Mouse (Mus musculus) small intestine, adult 2 months (tissue): ENCODE data around the gene Zmiz1. TPM values are rescaled to one million over a fixed set of nuclear protein-coding genes. Genes with fewer than 3 reads are reported as not detected.

Experiments
- H3K27ac ChIP-seq: fragments of 200-500 bp; 2 replicates; pipeline ENCODE4 v1.5.1; 2012; ENCODE audit warnings: low read depth, low read length, control low read depth, inconsistent platforms; ENCODE audit not compliant: insufficient read depth
- H3K27me3 ChIP-seq: fragments of 200-500 bp; 2 replicates; pipeline ENCODE4 v1.6.1; 2012; ENCODE audit warnings: mild to moderate bottlenecking, moderate library complexity, low read length, inconsistent platforms; ENCODE audit not compliant: control insufficient read depth, insufficient read depth
- H3K36me3 ChIP-seq: fragments of 200-500 bp; 2 replicates; pipeline ENCODE4 v1.6.1; 2012; ENCODE audit warnings: mild to moderate bottlenecking, low read length, control low read depth, inconsistent platforms; ENCODE audit not compliant: control insufficient read depth, insufficient read depth
- H3K4me1 ChIP-seq: fragments of 200-500 bp; 2 replicates; pipeline ENCODE4 v1.6.1; 2012; ENCODE audit warnings: low read length, inconsistent platforms, mixed read lengths; ENCODE audit not compliant: control insufficient read depth, insufficient read depth, insufficient read length
- H3K4me3 ChIP-seq: fragments of 200-500 bp; 2 replicates; pipeline ENCODE4 v1.5.1; 2012; ENCODE audit warnings: low read depth, mild to moderate bottlenecking, control low read depth, inconsistent platforms, low read length, moderate library complexity
- CTCF ChIP-seq: fragments of 200-500 bp; IDR thresholded peaks from 2 replicates; pipeline ENCODE4 v1.5.1; 2012; ENCODE audit warnings: low read depth, mild to moderate bottlenecking, control low read depth, inconsistent platforms, low read length, moderate library complexity, mixed read lengths; ENCODE audit not compliant: insufficient replicate concordance, insufficient read length; ENCODE audit errors: extremely low read depth
- POLR2A ChIP-seq: fragments of 200-500 bp; IDR thresholded peaks from 2 replicates; pipeline ENCODE4 v1.6.1; 2012; ENCODE audit warnings: low read depth, mild to moderate bottlenecking, control low read depth, inconsistent platforms, low read length, moderate library complexity
- WGBS: fragments of 180-500 bp; shearing (Covaris S2); methylation state at CpG from one replicate; pipeline ENCODE4 v1.1.7; 2018; 5-methylcytosine and 5-hydroxymethylcytosine counted together
- polyA plus RNA-seq: library from polyadenylated mRNA; depleted of rRNA; stranded (reverse); fragments of >200 nt; gene quantifications from 2 replicates; pipeline ENCODE4 v1.2.3, GENCODE M21; 2012

Gene Zmiz1
- polyA plus RNA-seq, 1 experiment: 91.5 TPM

DNA sequence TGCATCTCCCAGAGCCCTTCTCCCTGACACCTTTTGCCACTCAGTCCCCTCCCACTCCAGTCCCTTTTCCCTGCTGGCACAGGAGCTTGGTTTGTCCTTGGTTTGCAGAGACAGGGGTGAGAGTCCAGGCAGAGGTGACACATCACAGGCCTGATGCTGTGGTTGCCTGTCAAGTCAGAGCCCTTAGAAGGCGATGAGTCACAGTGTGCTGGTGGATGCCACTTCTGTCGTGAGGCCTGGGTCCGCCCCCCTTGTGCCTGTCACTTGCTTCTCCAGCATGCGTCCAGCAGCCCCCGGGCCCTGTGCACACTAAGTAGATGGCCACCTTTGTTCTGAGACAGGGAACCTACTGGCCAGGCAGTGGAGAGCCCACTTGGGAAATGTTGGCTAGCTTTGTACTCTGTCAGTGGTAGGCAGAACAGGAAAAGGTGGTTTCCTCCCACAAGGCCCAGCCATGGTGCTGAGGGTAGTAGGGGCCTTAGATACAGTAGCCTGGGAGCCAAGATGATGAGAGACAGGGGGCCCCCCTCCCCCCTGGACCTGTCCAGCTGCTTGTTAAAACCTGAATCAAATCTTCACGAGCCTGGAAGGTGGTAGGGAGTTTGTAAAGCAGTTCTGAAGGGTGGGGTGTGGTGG is 181.6 kb downstream of the Zmiz1 start:
- Histone ChIP-seq H3K4me1 (peaks cover 17% of the 10 kb centered on the region; the same call in 1 of the 2 replicates), H3K4me3 (no peak overlapping the region), H3K27me3 (no peaks in the 10 kb centered on the region), H3K27ac (peak overlapping the region; percentile 24), H3K36me3 (peaks cover 36% of the 10 kb centered on the region)
- WGBS: 68% methylated on average over 6 of the region's 6 CpGs
- TF ChIP-seq POLR2A: no peak
- no peak for TF ChIP-seq CTCF

GRCm38 (mm10) chr14:25641067-25641466 is 182.1 kb downstream of the Zmiz1 start:
- no peak for TF ChIP-seq CTCF
- no peak for TF ChIP-seq POLR2A
- 84% methylated on average over 6 of the region's 6 CpGs for WGBS
- peaks cover 17% of the 10 kb centered on the region; the same call in 1 of the 2 replicates for H3K4me1 ChIP-seq
- H3K36me3 ChIP-seq: peaks cover 33% of the 10 kb centered on the region
- H3K27me3 ChIP-seq: no peaks in the 10 kb centered on the region
- no peak overlapping the region for H3K4me3 ChIP-seq
- peak overlapping the region; percentile 24; the same call in 1 of the 2 replicates for H3K27ac ChIP-seq

DNA sequence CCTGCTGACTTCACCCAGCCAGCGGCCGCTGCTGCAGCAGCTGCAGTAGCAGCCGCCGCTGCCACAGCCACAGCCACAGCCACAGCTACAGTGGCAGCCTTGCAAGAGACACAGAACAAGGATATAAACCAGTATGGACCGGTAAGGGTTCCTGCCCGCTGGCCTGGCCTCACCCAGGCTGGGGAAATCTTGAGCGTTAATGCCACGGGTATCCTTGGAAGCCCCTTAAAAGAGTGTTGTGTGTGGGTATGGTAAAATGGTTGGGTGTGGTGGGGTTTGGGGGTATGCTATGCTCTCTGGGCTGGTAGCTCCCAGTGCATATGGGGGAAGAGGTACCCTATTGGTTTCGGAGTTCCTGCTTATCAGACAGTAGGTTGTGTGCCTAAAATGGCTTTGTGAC is 186.7 kb downstream of the Zmiz1 start:
- Histone ChIP-seq H3K36me3 (peaks cover 58% of the 10 kb centered on the region), H3K27me3 (no peaks in the 10 kb centered on the region), H3K4me1 (peaks cover 7% of the 10 kb centered on the region), H3K27ac (no peak overlapping the region), H3K4me3 (no peak overlapping the region)
- WGBS: 88% methylated on average over 9 of the region's 9 CpGs
- TF ChIP-seq CTCF: no peak
- no peak for TF ChIP-seq POLR2A

DNA sequence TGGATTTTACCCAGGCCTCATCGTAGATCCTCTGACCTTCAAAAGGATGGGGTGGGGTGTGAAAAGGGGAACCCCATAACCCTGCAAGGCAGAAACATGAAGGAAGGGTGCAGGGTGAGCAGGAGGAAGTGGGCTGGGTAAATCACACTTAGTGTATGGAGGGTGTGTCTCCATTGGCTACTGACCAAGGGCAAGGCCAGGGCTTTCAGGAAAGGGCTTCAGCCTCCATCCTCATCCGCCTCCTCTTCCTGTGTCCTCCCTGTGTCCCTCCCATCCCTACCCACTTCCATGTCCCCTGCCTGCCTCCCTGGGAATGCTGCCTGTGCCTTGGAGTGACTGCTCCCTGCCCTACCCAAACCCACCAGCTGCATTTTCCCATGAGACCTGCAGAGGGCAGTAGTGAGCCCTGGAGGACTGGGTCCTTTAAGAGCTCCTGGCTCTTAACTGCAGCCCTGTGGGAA is 187.2 kb downstream of the Zmiz1 start:
- 41% methylated on average over 2 of the region's 2 CpGs for WGBS
- H3K27ac ChIP-seq: no peak overlapping the region
- no peak for TF ChIP-seq POLR2A
- TF ChIP-seq CTCF: peak; percentile 96; the same call in 1 of the 2 replicates

GRCm38 (mm10) chr14:25651131-25651530 is 192.1 kb downstream of the Zmiz1 start:
- peaks cover 92% of the 10 kb centered on the region for H3K36me3 ChIP-seq
- 96% methylated on average over 4 of the region's 4 CpGs for WGBS
- no peak overlapping the region for H3K27ac ChIP-seq
- TF ChIP-seq CTCF (no peak), POLR2A (no peak)
- H3K4me3 ChIP-seq: no peak overlapping the region
- H3K4me1 ChIP-seq: no peaks in the 10 kb centered on the region; the same call in 1 of the 2 replicates
- no peaks in the 10 kb centered on the region for H3K27me3 ChIP-seq

More for the DNA sequence above, 187.2 kb downstream of the Zmiz1 start:
- no peak overlapping the region for H3K4me3 ChIP-seq
- H3K4me1 ChIP-seq: peaks cover 7% of the 10 kb centered on the region
- peaks cover 62% of the 10 kb centered on the region for H3K36me3 ChIP-seq
- H3K27me3 ChIP-seq: no peaks in the 10 kb centered on the region

DNA sequence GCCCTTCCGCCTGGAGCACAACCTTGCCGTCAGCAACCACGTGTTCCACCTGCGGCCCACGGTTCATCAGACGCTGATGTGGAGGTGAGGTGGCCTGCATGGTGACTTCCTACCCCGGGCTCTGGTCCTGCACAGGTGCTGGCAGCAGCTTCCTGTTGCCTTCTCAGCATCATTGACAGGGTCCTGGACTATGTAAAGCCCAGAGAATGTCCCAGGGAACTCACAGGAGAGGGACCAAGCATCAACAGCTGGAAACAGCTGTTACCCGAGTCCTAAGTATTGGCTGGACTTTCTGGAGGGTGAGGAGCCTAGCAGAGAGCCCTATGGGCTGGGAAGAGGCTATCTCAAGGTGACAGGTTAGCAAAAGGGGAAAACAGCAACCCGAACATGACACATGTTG is 192.9 kb downstream of the Zmiz1 start:
- H3K36me3 ChIP-seq: peaks cover 96% of the 10 kb centered on the region
- TF ChIP-seq POLR2A: no peak
- TF ChIP-seq CTCF: no peak
- H3K27ac ChIP-seq: no peak overlapping the region
- H3K27me3 ChIP-seq: no peaks in the 10 kb centered on the region
- no peaks in the 10 kb centered on the region for H3K4me1 ChIP-seq
- no peak overlapping the region for H3K4me3 ChIP-seq
- 89% methylated on average over 9 of the region's 9 CpGs for WGBS

GRCm38 (mm10) chr14:25654401-25655197 is 195.6 kb downstream of the Zmiz1 start:
- H3K36me3 ChIP-seq: peaks cover 96% of the 10 kb centered on the region
- TF ChIP-seq POLR2A (no peak), CTCF (no peak)
- no peaks in the 10 kb centered on the region for H3K4me1 ChIP-seq
- WGBS: 94% methylated on average over 14 of the region's 14 CpGs
- no peak overlapping the region for H3K27ac ChIP-seq
- H3K4me3 ChIP-seq: no peak overlapping the region
- no peaks in the 10 kb centered on the region for H3K27me3 ChIP-seq
